Comparison of ENCODE assay signal across 8 mouse cellular contexts in the genomic region with DNA sequence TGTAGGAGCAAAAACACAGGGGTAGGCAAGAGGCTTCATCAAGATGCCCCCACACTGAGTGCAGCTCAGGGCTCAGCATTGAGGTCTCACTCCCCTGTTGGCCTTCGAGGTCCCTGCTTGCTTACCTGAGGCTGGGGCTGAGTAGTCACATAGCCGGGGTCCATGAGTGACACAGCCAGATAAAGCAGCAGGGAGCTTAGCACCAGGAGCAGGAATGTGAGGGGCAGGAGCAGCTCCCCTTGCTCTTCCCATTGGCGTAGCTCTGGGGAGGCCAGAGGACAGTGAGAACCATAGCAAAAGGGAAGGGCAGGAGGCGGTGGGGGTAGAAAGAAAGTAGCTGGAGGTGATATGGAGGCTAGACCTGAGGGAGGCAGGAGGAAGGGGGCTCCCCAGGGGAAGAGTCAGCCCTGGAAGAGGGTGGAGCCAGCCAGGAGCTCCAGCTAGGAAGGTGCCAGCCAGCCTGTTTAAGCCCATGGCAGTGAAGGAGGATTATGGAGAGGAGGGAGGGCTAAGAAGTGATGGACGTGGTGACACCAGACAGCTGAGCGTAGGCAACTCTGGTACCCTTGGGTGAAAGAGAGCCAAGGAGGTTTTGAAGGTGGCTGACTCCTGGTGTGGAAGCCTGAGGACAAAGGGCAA. TPM values are rescaled to one million over a fixed set of nuclear protein-coding genes. Genes with fewer than 3 reads are reported as not detected.
A peak's percentile ranks its signal among the peaks of the same experiment; 100 is the strongest.
DNase-seq lines count a peak whose midpoint lies in the region; ATAC-seq lines count a peak whose summit lies in the region.

No protein-coding gene starts in this region.

- no peak for ATAC-seq in erythroblast, adult 5-6 weeks (replicated peaks; ENCODE audit: low FRiP score, poor library complexity, severe bottlenecking)
- no peak for ATAC-seq in forebrain, embryonic 15.5 days (replicated peaks)
- ATAC-seq in liver, embryonic 13.5 days (ENCODE audit: low read depth) = no peak

- no peaks in the 10 kb centered on the region for H3K27me3 ChIP-seq in erythroblast, embryonic 14.5 days (ENCODE audit: control insufficient read depth)
- no peaks in the 10 kb centered on the region for H3K27me3 ChIP-seq in forebrain, embryonic 15.5 days
- no peaks in the 10 kb centered on the region for H3K27me3 ChIP-seq in liver, embryonic 13.5 days

- H3K9me3 ChIP-seq in erythroblast, embryonic 14.5 days (ENCODE audit: control insufficient read depth, low read length) = no peaks in the 10 kb centered on the region
- H3K9me3 ChIP-seq in forebrain, embryonic 15.5 days = no peaks in the 10 kb centered on the region
- H3K9me3 ChIP-seq in liver, embryonic 13.5 days (replicated peaks) = no peaks in the 10 kb centered on the region

- H3K4me3 ChIP-seq in erythroblast, embryonic 14.5 days (replicated peaks) = peak overlapping the region; percentile 77
- H3K4me3 ChIP-seq in forebrain, embryonic 15.5 days = peak overlapping the region; percentile 66
- peak overlapping the region; percentile 87 for H3K4me3 ChIP-seq in liver, embryonic 13.5 days (replicated peaks)

- H3K4me1 ChIP-seq in erythroblast, embryonic 14.5 days (ENCODE audit: control insufficient read depth) = peaks cover 46% of the 10 kb centered on the region
- peaks cover 22% of the 10 kb centered on the region for H3K4me1 ChIP-seq in forebrain, embryonic 15.5 days
- peaks cover 35% of the 10 kb centered on the region for H3K4me1 ChIP-seq in liver, embryonic 13.5 days (replicated peaks)

- peak overlapping the region; percentile 87; the same call in 1 of the 2 replicates for H3K4me2 ChIP-seq in forebrain, embryonic 15.5 days (replicated peaks)
- H3K4me2 ChIP-seq in liver, embryonic 13.5 days = peak overlapping the region; percentile 85

- intact Hi-C loops in left cerebral cortex, postnatal 36 days (cut with DNase I) = no loop called here

- peak; percentile 16 for DNase-seq in 3T3-L1 (ENCODE audit: low read depth, low spot score)
- no peak for DNase-seq in liver, embryonic 13.5 days
- no peak for DNase-seq in left cerebral cortex, postnatal 36 days (ENCODE audit: low spot score in 2 of 2)
- DNase-seq in testis, postnatal 14 days (ENCODE audit: low spot score) = no peak
- DNase-seq in urinary bladder, postnatal 10 days (ENCODE audit: low spot score) = no peak

- WGBS in forebrain, embryonic 15.5 days = 58% methylated on average over 6 of the region's 6 CpGs
- whole genome bisulfite sequencing in liver, embryonic 13.5 days (ENCODE audit: insufficient replicate concordance) = 49% methylated on average over 6 of the region's 6 CpGs

- no peak overlapping the region for H3K27ac ChIP-seq in forebrain, embryonic 15.5 days (replicated peaks)
- peak overlapping the region; percentile 81 for H3K27ac ChIP-seq in liver, embryonic 13.5 days

- H3K9ac ChIP-seq in forebrain, embryonic 15.5 days (replicated peaks) = no peak overlapping the region
- H3K9ac ChIP-seq in liver, embryonic 13.5 days = peak overlapping the region; percentile 88

- peaks cover 26% of the 10 kb centered on the region for H3K36me3 ChIP-seq in erythroblast, embryonic 14.5 days (ENCODE audit: control insufficient read depth)
- H3K36me3 ChIP-seq in forebrain, embryonic 15.5 days = peaks cover 6% of the 10 kb centered on the region; the same call in 1 of the 2 replicates
- peaks cover 24% of the 10 kb centered on the region for H3K36me3 ChIP-seq in liver, embryonic 13.5 days

RNA-seq across cellular contexts. Expression of a gene that starts 1.0 kb away (rescaled TPM):
- 1.6 and 2.8 TPM in 2 replicates for polyA plus RNA-seq in erythroblast, embryonic 14.5 days (2012)
- 7.9 TPM in 1 of 2 replicates, not detected in the other for total RNA-seq in erythroblast, adult 5-6 weeks (2015; ENCODE audit: low replicate concordance)
- total RNA-seq in erythroblast, adult 5-6 weeks (2017; ENCODE audit: low replicate concordance) = 0.85 and 2.9 TPM in 2 replicates
- polyA plus RNA-seq in forebrain, embryonic 15.5 days (2015; fragmentation: Nextera tagmentation; extraction: Ambion mirVana) = 16.7 and 18.6 TPM in 2 replicates
- 22.8 and 23.9 TPM in 2 replicates for polyA plus RNA-seq in liver, embryonic 13.5 days (2015; fragmentation: Nextera tagmentation; extraction: Ambion mirVana)
- total RNA-seq in left cerebral cortex, postnatal 36 days (2021) = 1 to 10 TPM; 7.2 to 8.6 TPM

RNA-seq across cellular contexts. Expression of a gene that starts 14.9 kb away (rescaled TPM):
- 0.09 and 0.13 TPM in 2 replicates for polyA plus RNA-seq in erythroblast, embryonic 14.5 days (2012)
- total RNA-seq in erythroblast, adult 5-6 weeks (2015; ENCODE audit: low replicate concordance) = 0.63 and 13.3 TPM in 2 replicates
- total RNA-seq in erythroblast, adult 5-6 weeks (2017; ENCODE audit: low replicate concordance) = 0.68 and 3.3 TPM in 2 replicates
- polyA plus RNA-seq in forebrain, embryonic 15.5 days (2015; fragmentation: Nextera tagmentation; extraction: Ambion mirVana) = 3.5 and 3.9 TPM in 2 replicates
- polyA plus RNA-seq in liver, embryonic 13.5 days (2015; fragmentation: Nextera tagmentation; extraction: Ambion mirVana) = 3.1 and 3.2 TPM in 2 replicates
- total RNA-seq in left cerebral cortex, postnatal 36 days (2021) = 1 to 10 TPM; 1.1 to 2.9 TPM

RNA-seq across cellular contexts. Expression of a gene that starts 32.0 kb away (rescaled TPM):
- polyA plus RNA-seq in erythroblast, embryonic 14.5 days (2012) = 1.7 and 2.4 TPM in 2 replicates
- 10.2 and 10.4 TPM in 2 replicates for total RNA-seq in erythroblast, adult 5-6 weeks (2015; ENCODE audit: low replicate concordance)
- total RNA-seq in erythroblast, adult 5-6 weeks (2017; ENCODE audit: low replicate concordance) = 12.8 and 17.0 TPM in 2 replicates
- 14.5 and 15.0 TPM in 2 replicates for polyA plus RNA-seq in forebrain, embryonic 15.5 days (2015; fragmentation: Nextera tagmentation; extraction: Ambion mirVana)
- polyA plus RNA-seq in liver, embryonic 13.5 days (2015; fragmentation: Nextera tagmentation; extraction: Ambion mirVana) = 2.2 and 2.6 TPM in 2 replicates
- 100 to 1,000 TPM; 154 to 161 TPM for total RNA-seq in left cerebral cortex, postnatal 36 days (2021)

RNA-seq across cellular contexts. Expression of a gene that starts 35.2 kb away (rescaled TPM):
- 11.7 and 14.7 TPM in 2 replicates for polyA plus RNA-seq in erythroblast, embryonic 14.5 days (2012)
- 50.0 and 56.0 TPM in 2 replicates for total RNA-seq in erythroblast, adult 5-6 weeks (2015; ENCODE audit: low replicate concordance)
- total RNA-seq in erythroblast, adult 5-6 weeks (2017; ENCODE audit: low replicate concordance) = 143 and 233 TPM in 2 replicates
- polyA plus RNA-seq in forebrain, embryonic 15.5 days (2015; fragmentation: Nextera tagmentation; extraction: Ambion mirVana) = 445 and 449 TPM in 2 replicates
- 317 and 337 TPM in 2 replicates for polyA plus RNA-seq in liver, embryonic 13.5 days (2015; fragmentation: Nextera tagmentation; extraction: Ambion mirVana)
- 100 to 1,000 TPM; 180 to 185 TPM for total RNA-seq in left cerebral cortex, postnatal 36 days (2021)

RNA-seq across cellular contexts. Expression of a gene that starts 41.1 kb away (rescaled TPM):
- polyA plus RNA-seq in erythroblast, embryonic 14.5 days (2012) = 0.72 and 0.83 TPM in 2 replicates
- total RNA-seq in erythroblast, adult 5-6 weeks (2015; ENCODE audit: low replicate concordance) = 20.0 and 20.3 TPM in 2 replicates
- 8.6 and 9.9 TPM in 2 replicates for total RNA-seq in erythroblast, adult 5-6 weeks (2017; ENCODE audit: low replicate concordance)
- 9.7 and 10.9 TPM in 2 replicates for polyA plus RNA-seq in forebrain, embryonic 15.5 days (2015; fragmentation: Nextera tagmentation; extraction: Ambion mirVana)
- 2.8 and 3.7 TPM in 2 replicates for polyA plus RNA-seq in liver, embryonic 13.5 days (2015; fragmentation: Nextera tagmentation; extraction: Ambion mirVana)
- total RNA-seq in left cerebral cortex, postnatal 36 days (2021) = 10 to 100 TPM; 48.0 to 63.9 TPM
